Mouse (Mus musculus): ENCODE measurements around the gene Ppih. TPM values are rescaled to one million over a fixed set of nuclear protein-coding genes. Genes with fewer than 3 reads are reported as not detected.

The Ppih gene
- polyA plus RNA-seq, 1 experiment from 2014 or later = 88.1 TPM

- Histone ChIP-seq H3K4me2 (no peak overlapping the region), H3K36me3 (no peaks in the 10 kb centered on the region), H3K27me3 (replicated peaks) (peaks cover 6% of the 10 kb centered on the region; the same call in 1 of the 2 replicates), H3K9me3 (replicated peaks) (no peaks in the 10 kb centered on the region), H3K9ac (no peak overlapping the region), H3K27ac (no peak overlapping the region), H3K4me1 (0 out of 2 replicates have a peak, but pooled peaks cover 2% of the 10 kb centered on the region), H3K4me3 (no peak overlapping the region)
- ATAC-seq = no peak
- 42% methylated on average over 9 of the region's 9 CpGs for WGBS (ENCODE audit: insufficient replicate concordance)
Observed at GRCm38 (mm10) chr4:119254012-119254618, 66.2 kb downstream of the Ppih start.

GRCm38 (mm10) chr4:119252025-119252808 is 68.1 kb downstream of the Ppih start:
- Histone ChIP-seq H3K4me2 (no peak overlapping the region), H3K27me3 (replicated peaks) (peaks cover 6% of the 10 kb centered on the region; the same call in 1 of the 2 replicates), H3K27ac (no peak overlapping the region), H3K36me3 (peaks cover 12% of the 10 kb centered on the region), H3K9ac (no peak overlapping the region), H3K4me3 (no peak overlapping the region), H3K9me3 (replicated peaks) (no peaks in the 10 kb centered on the region), H3K4me1 (0 out of 2 replicates have a peak, but pooled peaks cover 5% of the 10 kb centered on the region)
- WGBS (ENCODE audit: insufficient replicate concordance) = 50% methylated on average over 7 of the region's 7 CpGs
- ATAC-seq = no peak

Other genes with a start within 250 kb of the Ppih start
- 309 TPM in 2 replicates for gene Slc2a1, start 211.8 kb downstream of the Ppih start, polyA plus RNA-seq (2016; fragmentation: Nextera tagmentation; extraction: Ambion mirVana)
- gene Zfp691, start 146.4 kb downstream of the Ppih start, polyA plus RNA-seq (2016; fragmentation: Nextera tagmentation; extraction: Ambion mirVana) = 3.6 and 3.8 TPM in 2 replicates
- 328 and 333 TPM in 2 replicates for gene Ermap, start 130.5 kb downstream of the Ppih start, polyA plus RNA-seq (2016; fragmentation: Nextera tagmentation; extraction: Ambion mirVana)
- 114 and 121 TPM in 2 replicates for gene Svbp, start 125.2 kb downstream of the Ppih start, polyA plus RNA-seq (2016; fragmentation: Nextera tagmentation; extraction: Ambion mirVana)
- gene Tmem269, start 102.3 kb downstream of the Ppih start, polyA plus RNA-seq (2016; fragmentation: Nextera tagmentation; extraction: Ambion mirVana) = not detected in 2 replicates
- 18.1 and 19.6 TPM in 2 replicates for gene AU022252, start 87.8 kb downstream of the Ppih start, polyA plus RNA-seq (2016; fragmentation: Nextera tagmentation; extraction: Ambion mirVana)
- gene P3h1, start 87.6 kb downstream of the Ppih start, polyA plus RNA-seq (2016; fragmentation: Nextera tagmentation; extraction: Ambion mirVana) = 9.7 and 11.4 TPM in 2 replicates
- not detected in 2 replicates for gene Cldn19, start 65.1 kb downstream of the Ppih start, polyA plus RNA-seq (2016; fragmentation: Nextera tagmentation; extraction: Ambion mirVana)
- gene Ybx1, start 25.9 kb downstream of the Ppih start, polyA plus RNA-seq (2016; fragmentation: Nextera tagmentation; extraction: Ambion mirVana) = 699 and 700 TPM in 2 replicates
- 1.4 and 1.9 TPM in 2 replicates for gene Ccdc30, start 95.0 kb upstream of the Ppih start, polyA plus RNA-seq (2016; fragmentation: Nextera tagmentation; extraction: Ambion mirVana)
- 20.2 and 20.9 TPM in 2 replicates for gene Ppcs, start 101.9 kb upstream of the Ppih start, polyA plus RNA-seq (2016; fragmentation: Nextera tagmentation; extraction: Ambion mirVana)
- gene Zmynd12, start 102.3 kb upstream of the Ppih start, polyA plus RNA-seq (2016; fragmentation: Nextera tagmentation; extraction: Ambion mirVana) = 0.16 and 0.23 TPM in 2 replicates
- gene Rimkla, start 172.1 kb upstream of the Ppih start, polyA plus RNA-seq (2016; fragmentation: Nextera tagmentation; extraction: Ambion mirVana) = 0.04 and 0.08 TPM in 2 replicates
- gene Foxj3, start 216.5 kb upstream of the Ppih start, polyA plus RNA-seq (2016; fragmentation: Nextera tagmentation; extraction: Ambion mirVana) = 10.0 and 10.8 TPM in 2 replicates
- gene Frg2f1, start 219.0 kb upstream of the Ppih start, polyA plus RNA-seq (2016; fragmentation: Nextera tagmentation; extraction: Ambion mirVana) = 1.1 and 1.2 TPM in 2 replicates